Mouse (Mus musculus) T-helper 2 cell (primary cell): Measurements from ENCODE around the gene Sik1.

Experiments
- in situ Hi-C: fragments of 300-600 bp; cut with MboI, MseI; formaldehyde crosslinking; loops from one replicate; pipeline ENCODE4 v1.15.1; 2025; ENCODE audit warnings: high pct_unique_total_duplicates

Gene Sik1

GRCm38 (mm10) chr17:31855597-31856518, at the start of gene Sik1:
Gene Sik1, minus strand, starts transcription at chr17:31855804.
- in situ Hi-C loops, result loop anchor here (5.0 kb wide), 2 partner anchors 159 to 171 kb away; no protein-coding TSS in a partner anchor

DNA sequence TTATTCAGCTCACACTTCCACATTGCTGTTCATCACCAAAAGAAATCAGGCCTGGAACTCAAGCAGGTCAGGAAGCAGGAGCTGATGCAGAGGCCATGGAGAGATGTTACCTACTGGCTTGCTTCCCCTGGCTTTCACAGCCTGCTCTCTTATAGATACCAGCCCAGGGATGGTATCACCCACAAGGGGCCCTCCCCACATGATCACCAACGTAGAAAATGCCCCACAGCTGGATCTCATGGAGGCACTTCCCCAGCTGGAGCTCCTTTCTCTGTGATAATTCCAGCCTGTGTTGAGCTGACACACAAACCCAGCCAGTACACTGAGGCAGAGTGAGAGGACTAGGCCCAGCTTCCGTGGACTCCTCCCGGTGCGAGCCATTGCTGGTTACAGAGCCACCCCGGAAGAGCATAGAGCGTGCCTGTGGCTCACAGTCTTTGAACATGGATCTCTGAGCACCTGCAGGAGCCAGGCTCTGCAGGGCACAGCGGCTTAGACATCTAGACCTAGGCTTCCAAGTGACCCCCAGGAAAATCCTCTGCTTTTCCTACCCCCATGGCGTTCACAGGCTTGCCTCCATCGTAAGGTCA, 49.7 kb upstream of the Sik1 start:
- in situ Hi-C loops, result no loop called here

- in situ Hi-C loops, result no loop called here
These were observed 48.4 kb upstream of the Sik1 start for GRCm38 (mm10) chr17:31904036-31904435.

GRCm38 (mm10) chr17:31902630-31903198, 47.1 kb upstream of the Sik1 start:
- in situ Hi-C loops, result no loop called here

DNA sequence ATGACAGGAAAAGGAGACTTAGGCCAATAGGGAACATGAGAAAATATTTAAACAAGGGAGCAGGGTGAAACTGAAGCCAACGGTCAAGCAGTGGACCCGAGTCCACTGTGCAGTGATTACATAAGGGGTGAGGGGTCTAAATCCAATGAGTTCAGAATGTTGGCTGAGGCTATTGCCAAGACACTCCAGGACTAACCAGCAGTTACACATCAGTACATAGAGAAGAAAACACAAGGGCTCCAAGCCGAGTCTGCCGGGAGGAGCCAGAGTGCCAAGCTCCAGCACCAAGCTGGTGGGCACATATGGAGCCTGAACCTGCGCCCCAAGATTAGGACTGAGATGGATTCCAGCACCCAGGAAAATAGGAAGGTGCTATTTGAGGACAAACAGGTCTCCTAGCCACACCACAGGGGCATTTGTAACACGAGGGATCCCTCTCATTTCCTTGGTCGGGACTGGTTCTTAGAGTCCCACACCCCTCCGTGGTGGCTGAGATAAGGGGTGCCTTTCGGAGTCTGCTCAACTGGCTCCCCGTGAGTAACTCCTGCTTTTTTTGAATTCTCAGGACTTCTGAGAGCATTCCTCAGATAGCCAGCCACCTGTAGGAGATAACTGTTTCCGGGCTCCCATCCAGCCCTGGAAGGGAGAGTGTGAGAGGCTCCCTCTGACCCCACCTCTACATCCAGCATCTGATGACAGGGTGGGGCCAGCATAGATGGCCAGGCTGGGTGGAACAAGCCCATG, 46.0 kb upstream of the Sik1 start:
- in situ Hi-C loops, result no loop called here

DNA sequence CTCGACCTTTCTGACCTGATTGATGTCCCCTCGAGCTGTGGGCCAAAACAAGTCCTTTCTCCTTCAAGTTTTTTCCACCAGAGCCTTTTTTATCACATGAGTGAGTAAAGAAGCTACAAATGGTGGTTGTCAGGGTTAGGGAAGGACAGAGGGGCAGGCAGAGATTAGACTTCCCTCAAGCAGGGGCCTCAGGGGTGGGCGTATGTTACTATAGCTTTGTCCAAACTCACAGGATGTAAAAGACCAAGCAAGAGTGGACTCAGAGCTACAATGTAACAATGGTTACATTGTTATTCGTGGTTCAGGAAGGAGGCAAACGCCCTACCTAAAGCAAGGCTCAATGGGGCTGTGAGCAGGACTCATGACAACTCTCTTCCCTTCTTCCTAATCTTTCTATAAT, 43.3 kb upstream of the Sik1 start:
- in situ Hi-C loops, result no loop called here

- in situ Hi-C loops, result no loop called here
These were observed 41.7 kb upstream of the Sik1 start for GRCm38 (mm10) chr17:31897186-31897793.

GRCm38 (mm10) chr17:31896751-31897150, 41.1 kb upstream of the Sik1 start:
- in situ Hi-C loops, result no loop called here

DNA sequence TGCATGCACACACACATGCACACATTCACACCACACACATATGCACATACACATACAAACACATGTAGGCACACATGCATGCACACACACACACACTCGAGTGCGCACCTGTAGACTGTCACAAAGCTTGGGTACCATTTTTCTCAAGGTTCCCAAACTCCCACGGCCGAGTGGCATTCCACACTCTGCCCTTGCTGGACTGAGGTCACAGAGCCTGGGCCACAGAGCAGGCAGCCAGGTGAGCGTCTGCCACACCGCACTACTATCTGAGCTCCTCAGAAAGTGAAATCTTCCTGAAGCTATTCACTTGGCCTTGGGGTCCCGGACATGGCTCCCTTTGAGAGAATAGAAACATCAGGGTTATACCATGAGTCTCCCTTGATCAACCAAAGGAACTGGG, 40.7 kb upstream of the Sik1 start:
- in situ Hi-C loops, result no loop called here

DNA sequence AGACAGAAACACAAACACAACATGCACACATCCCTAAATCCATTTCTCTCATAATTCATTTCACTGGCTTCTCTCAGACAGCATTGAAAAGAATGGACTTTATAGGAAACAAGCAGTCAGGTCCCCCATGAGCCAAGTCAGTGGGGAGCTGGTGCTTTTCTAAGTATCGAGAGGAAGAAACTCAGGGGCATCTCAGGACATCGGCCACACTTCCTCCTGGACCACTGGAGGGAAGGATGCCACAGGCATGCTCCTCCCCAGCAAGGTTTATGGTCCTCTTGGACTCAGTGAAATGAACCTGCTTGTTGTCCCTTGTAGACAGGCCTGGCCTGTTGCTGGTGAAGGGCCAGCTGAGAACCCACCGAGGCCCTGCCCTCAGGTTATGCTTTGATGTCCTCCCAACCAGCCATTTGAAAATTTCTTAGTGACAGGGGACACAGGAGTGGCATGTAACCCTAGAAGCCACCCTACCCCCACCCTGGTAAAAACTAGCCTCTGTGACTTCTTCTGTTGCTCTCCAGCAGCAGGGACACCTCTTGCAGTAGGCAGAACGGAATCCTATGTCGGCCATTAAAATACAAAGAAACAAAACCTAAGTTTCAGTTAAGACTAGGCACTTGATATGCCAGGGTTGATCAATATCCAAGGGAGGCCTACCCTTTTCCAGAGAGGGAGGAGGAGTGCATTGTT, 37.9 kb upstream of the Sik1 start:
- in situ Hi-C loops, result no loop called here

DNA sequence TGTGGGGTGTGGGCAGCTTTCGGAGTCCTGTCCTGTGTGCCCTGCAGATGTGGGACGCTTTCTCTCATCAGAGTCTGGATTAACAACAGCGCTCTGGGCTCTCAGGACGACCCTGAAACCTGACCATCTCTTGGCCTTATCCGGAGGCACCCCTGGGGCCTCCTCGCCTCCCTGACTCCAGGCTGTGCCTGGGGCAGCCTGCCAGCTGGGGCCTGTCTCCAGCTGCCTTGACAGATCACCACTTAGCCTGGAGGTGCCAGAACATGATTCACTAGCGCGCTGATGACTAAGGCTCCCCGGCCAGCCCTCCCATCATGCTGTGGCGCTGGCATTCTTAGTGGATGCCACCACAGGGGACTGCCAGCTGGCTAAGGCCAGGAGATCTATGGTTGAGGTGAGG, 37.1 kb upstream of the Sik1 start:
- in situ Hi-C loops, result no loop called here

GRCm38 (mm10) chr17:31891858-31892257, 36.3 kb upstream of the Sik1 start:
- in situ Hi-C loops, result no loop called here

DNA sequence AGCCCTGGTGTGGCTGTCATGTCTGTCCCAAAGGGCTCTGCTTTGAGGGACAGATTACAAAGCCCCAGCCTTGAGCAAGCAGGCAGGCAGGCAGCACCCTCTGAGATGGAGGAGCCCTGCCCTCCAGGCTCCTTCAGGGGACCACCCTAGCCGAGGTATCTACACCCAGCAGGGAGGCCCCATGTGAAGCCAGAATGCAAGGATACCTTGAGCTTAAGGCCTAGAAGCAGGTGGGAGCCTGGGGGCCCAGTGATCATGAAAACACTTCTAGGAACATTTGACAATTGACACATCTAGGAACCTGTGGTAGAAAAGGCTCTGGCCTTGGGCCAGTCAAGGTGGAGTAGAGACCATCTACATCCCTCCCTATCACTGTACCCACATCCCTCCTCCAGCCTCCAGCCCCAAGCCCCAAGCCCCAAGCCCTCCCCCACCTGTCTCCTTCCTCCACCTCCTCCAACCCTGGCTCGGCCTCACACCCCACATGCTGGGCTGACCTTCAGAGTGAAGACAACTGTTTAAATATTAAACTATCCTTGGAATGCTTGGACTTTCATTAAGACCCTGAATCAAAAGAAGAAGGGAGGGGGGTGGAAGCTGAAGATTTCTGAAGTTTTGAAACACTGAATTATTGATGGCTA, 34.8 kb upstream of the Sik1 start:
- in situ Hi-C loops, result no loop called here

DNA sequence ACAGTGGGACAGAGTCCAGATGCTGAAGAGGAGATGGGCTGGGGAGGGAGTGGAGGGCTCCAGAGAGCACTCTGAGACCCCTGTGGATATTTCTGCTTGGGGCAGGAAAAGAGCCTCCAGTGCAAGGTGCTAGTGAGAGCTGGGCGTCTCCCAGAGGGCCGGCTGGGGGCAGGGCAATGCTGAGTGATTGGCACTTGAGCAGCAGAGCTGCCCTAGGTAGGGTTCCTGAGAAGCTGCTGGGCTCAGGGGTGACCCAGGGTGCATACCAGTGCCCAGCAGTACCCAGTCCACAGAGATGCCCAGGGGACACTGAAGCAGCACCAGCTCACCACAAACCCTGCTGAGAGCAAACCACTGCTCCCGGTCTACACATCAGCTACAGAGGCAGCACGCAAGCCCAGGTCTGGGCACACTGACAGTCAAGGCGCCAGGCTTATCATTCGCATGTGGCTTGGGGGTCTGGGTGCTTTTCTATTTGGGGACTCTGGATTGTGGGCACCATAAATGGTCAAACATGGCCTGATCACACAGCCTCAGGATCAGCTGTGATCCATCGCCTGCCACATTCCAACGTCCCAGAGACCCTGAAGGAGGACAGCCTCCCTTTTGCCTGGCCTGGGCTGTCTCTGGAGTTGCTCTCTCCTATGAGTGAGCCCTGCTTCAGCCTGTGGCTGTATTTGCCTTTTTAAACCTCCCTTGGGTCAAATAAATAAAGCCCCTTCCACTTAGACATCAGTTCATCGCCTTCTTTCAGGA, 34.0 kb upstream of the Sik1 start:
- in situ Hi-C loops, result loop anchor here (5.0 kb wide), 1 partner anchor 98 kb away; no protein-coding TSS in a partner anchor

GRCm38 (mm10) chr17:31888540-31888939, 32.9 kb upstream of the Sik1 start:
- in situ Hi-C loops, result loop anchor here (5.0 kb wide), 1 partner anchor 99 kb away; no protein-coding TSS in a partner anchor

- in situ Hi-C loops, result loop anchor here (5.0 kb wide), 1 partner anchor 103 kb away; no protein-coding TSS in a partner anchor
These were observed 29.1 kb upstream of the Sik1 start for GRCm38 (mm10) chr17:31884676-31885075.

- in situ Hi-C loops, result no loop called here
These were observed 23.8 kb upstream of the Sik1 start for GRCm38 (mm10) chr17:31879406-31879805.

- in situ Hi-C loops, result no loop called here
These were observed 22.1 kb upstream of the Sik1 start for GRCm38 (mm10) chr17:31877650-31878141.

GRCm38 (mm10) chr17:31877181-31877581, 21.6 kb upstream of the Sik1 start:
- in situ Hi-C loops, result no loop called here
